Mouse (Mus musculus) forebrain, embryonic 15.5 days (tissue): ENCODE data around the gene Gm9913. TPM values are rescaled to one million over a fixed set of nuclear protein-coding genes. Genes with fewer than 3 reads are reported as not detected.

Experiments used
- ATAC-seq: fragments of 200-750 bp; cut with Nextera tagmentation; replicated peaks from 2 replicates; pipeline ENCODE4 v1.8.0; 2017; ENCODE audit warnings: mild to moderate bottlenecking, moderate TSS enrichment, moderate library complexity
- H3K27ac ChIP-seq: fragments of 300-500 bp; sonication (generic); replicated peaks from 2 replicates; pipeline ENCODE4 v1.5.1; 2015; ENCODE audit warnings: mild to moderate bottlenecking, inconsistent platforms
- H3K27me3 ChIP-seq: fragments of 300-500 bp; sonication (generic); 2 replicates; pipeline ENCODE4 v1.6.1; 2015; ENCODE audit warnings: inconsistent platforms
- H3K36me3 ChIP-seq: fragments of 300-500 bp; sonication (generic); 2 replicates; pipeline ENCODE4 v1.6.1; 2015; ENCODE audit warnings: mild to moderate bottlenecking, inconsistent platforms
- H3K4me1 ChIP-seq: fragments of 300-500 bp; sonication (generic); 2 replicates; pipeline ENCODE4 v1.6.1; 2015; ENCODE audit warnings: inconsistent platforms
- H3K4me2 ChIP-seq: fragments of 300-500 bp; sonication (generic); replicated peaks from 2 replicates; pipeline ENCODE4 v1.6.1; 2015; ENCODE audit warnings: mild to moderate bottlenecking, inconsistent platforms
- H3K4me3 ChIP-seq: fragments of 300-500 bp; sonication (generic); 2 replicates; pipeline ENCODE4 v1.5.1; 2015; ENCODE audit warnings: mild to moderate bottlenecking, inconsistent platforms
- H3K9ac ChIP-seq: fragments of 300-500 bp; sonication (generic); replicated peaks from 2 replicates; pipeline ENCODE4 v1.6.1; 2015; ENCODE audit warnings: mild to moderate bottlenecking, inconsistent platforms
- H3K9me3 ChIP-seq: fragments of 300-500 bp; sonication (generic); 2 replicates; pipeline ENCODE4 v1.6.1; 2016; ENCODE audit warnings: inconsistent platforms
- WGBS: fragments of 180-500 bp; shearing (Covaris S2); methylation state at CpG from one replicate; pipeline ENCODE4 v1.1.7; 2015; ENCODE audit warnings: mixed read lengths; 5-methylcytosine and 5-hydroxymethylcytosine counted together
- polyA plus RNA-seq: library from polyadenylated mRNA; unstranded; fragments of >200 nt; fragmentation: Nextera tagmentation; extraction: Ambion mirVana; gene quantifications from 2 replicates; pipeline ENCODE4 v1.2.1, GENCODE M21; 2015

Gene Gm9913
- polyA plus RNA-seq, 1 experiment from 2014 or later, result 0.09 TPM

DNA sequence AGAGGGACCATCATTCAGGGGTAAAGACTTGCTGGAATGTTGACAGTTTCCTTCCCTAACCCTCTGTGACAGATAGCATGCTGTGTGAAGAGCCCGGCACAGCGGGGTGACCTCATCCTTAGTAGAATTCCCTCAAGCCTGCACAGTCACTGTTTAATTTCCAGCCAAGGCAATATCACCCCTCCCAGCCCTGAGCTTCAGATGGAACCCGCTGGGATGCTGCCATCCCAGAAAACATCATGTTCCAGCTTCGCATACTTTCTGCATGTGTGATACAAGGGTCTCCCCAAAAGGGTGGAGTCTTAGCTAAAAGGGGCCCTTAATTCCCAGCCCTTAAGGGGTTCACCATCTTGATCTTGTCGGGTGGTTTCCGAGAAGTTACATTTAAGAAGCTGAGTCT lies 25.8 kb downstream of the Gm9913 start:
- H3K27me3 ChIP-seq, result no peaks in the 10 kb centered on the region
- WGBS, result 81% methylated on average over 6 of the region's 6 CpGs
- H3K36me3 ChIP-seq, result no peaks in the 10 kb centered on the region
- no peak overlapping the region for H3K4me3 ChIP-seq
- no peak overlapping the region for H3K4me2 ChIP-seq
- ATAC-seq, result no peak
- H3K4me1 ChIP-seq, result no peaks in the 10 kb centered on the region
- no peak overlapping the region for H3K27ac ChIP-seq
- H3K9me3 ChIP-seq, result no peaks in the 10 kb centered on the region
- H3K9ac ChIP-seq, result no peak overlapping the region

DNA sequence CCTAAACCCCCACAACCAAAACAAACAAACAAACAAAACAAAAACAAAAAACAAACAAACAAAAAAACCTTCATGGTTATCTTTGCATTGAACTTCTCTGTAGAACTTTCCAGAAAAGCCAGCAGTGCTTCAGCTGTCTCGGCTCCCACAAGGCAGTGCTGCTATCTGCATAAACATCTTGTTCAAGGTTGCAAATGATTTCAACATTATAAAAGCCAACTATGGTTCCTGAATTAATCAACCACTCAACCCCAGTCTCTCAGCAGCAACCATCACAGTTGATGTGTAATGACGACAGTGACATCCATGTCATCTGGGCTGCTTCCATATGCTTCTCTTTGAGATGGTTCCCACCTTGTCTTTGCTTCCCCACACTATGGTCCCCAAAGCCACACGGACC lies 34.8 kb downstream of the Gm9913 start:
- H3K4me2 ChIP-seq, result no peak overlapping the region
- WGBS, result 86% methylated on average over 3 of the region's 3 CpGs

DNA sequence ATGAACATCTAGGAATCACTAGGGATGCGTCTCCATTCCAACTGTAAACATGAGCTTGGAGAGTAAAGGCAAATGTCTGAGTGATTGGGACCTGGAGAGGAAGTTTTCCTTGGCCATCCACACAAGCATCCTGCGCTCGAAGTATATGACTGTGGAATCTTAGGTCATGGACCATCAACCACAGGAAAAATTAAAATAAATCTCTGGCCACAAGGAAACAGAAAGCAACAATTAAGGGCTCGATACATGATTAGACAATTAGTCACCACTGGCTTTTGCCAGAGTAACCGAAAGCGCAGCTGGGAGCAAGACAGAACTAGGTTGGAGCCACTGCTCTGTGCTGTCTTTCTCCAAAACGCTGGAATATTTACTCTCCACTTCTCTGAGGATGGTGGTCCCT lies 35.7 kb downstream of the Gm9913 start:
- Histone ChIP-seq H3K27ac (no peak overlapping the region), H3K9ac (no peak overlapping the region), H3K27me3 (no peaks in the 10 kb centered on the region), H3K4me1 (no peaks in the 10 kb centered on the region), H3K4me3 (no peak overlapping the region), H3K4me2 (no peak overlapping the region), H3K9me3 (no peaks in the 10 kb centered on the region), H3K36me3 (no peaks in the 10 kb centered on the region)
- no peak for ATAC-seq
- WGBS, result 85% methylated on average over 7 of the region's 7 CpGs

More for the DNA sequence above, 34.8 kb downstream of the Gm9913 start:
- no peaks in the 10 kb centered on the region for H3K27me3 ChIP-seq
- no peak overlapping the region for H3K27ac ChIP-seq
- no peaks in the 10 kb centered on the region for H3K9me3 ChIP-seq
- H3K9ac ChIP-seq, result no peak overlapping the region
- no peaks in the 10 kb centered on the region for H3K4me1 ChIP-seq
- H3K36me3 ChIP-seq, result no peaks in the 10 kb centered on the region
- H3K4me3 ChIP-seq, result no peak overlapping the region
- ATAC-seq, result no peak

DNA sequence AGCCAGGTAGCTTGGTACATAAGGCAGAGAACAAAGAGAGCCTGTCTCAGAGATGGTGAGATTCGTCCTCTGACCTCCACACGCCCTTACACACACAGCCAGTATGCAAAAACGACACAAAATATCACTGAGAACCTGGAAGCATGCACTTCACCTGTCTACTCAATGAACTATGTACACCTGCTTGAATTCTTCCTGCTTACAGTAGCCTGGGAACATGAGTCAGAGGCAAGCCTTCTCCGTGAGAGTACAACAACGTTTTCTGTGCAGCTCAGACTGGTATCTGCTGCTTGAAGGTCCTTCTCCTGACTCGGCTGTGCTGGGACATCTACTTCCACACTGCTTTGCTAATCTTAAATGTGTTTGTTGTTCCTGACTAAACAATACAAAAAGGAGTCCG lies 36.6 kb downstream of the Gm9913 start:
- ATAC-seq, result no peak
- WGBS, result 82% methylated on average over 7 of the region's 7 CpGs
- H3K9ac ChIP-seq, result no peak overlapping the region

DNA sequence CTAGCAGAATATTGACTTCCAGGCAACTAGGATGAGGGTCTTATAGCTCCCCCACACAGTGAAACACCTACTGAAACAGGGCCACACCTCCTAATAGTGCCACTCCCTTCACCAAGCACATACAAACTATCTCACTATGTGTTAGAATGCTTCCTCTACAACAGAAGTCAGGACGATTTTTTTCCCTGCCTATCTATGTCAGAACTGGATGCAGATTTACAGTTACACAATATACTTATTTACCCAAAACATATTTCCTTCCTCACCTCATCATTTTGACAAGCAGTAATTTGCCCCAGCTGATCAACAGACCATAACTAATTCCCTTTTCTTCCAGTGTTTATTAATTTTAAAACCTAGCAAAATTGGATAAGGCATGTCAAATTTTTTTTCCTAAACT lies 38.8 kb downstream of the Gm9913 start:
- no peak overlapping the region for H3K9ac ChIP-seq
- no peaks in the 10 kb centered on the region for H3K9me3 ChIP-seq
- no peaks in the 10 kb centered on the region for H3K27me3 ChIP-seq
- 75% methylated on average over 1 of the region's 1 CpGs for WGBS
- H3K4me3 ChIP-seq, result no peak overlapping the region
- no peak overlapping the region for H3K27ac ChIP-seq
- ATAC-seq, result no peak
- no peaks in the 10 kb centered on the region for H3K36me3 ChIP-seq
- H3K4me2 ChIP-seq, result no peak overlapping the region
- H3K4me1 ChIP-seq, result no peaks in the 10 kb centered on the region

More for the DNA sequence above, 36.6 kb downstream of the Gm9913 start:
- Histone ChIP-seq H3K9me3 (no peaks in the 10 kb centered on the region), H3K4me2 (no peak overlapping the region), H3K4me3 (no peak overlapping the region), H3K27me3 (no peaks in the 10 kb centered on the region), H3K4me1 (no peaks in the 10 kb centered on the region), H3K36me3 (no peaks in the 10 kb centered on the region), H3K27ac (no peak overlapping the region)

DNA sequence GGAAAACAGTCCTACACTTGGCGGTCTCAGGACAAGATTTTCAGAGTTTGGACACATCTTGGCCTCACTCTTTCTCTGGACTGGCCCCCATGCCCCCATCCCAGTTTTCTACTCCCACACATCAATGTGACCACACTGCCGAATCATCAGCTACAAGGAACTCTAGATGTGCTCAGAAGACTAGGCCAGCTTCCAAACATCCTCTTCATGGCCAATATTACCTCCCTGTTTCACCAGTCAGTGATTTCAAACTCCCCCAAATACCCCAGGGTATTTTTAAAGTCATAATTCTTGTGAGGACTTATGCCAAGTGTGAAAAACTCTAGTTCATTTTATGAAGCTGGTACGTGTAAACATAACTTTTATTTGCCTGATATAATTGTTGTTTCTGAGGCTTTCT lies 40.1 kb downstream of the Gm9913 start:
- H3K4me2 ChIP-seq, result no peak overlapping the region
- H3K27me3 ChIP-seq, result no peaks in the 10 kb centered on the region
- no peaks in the 10 kb centered on the region for H3K36me3 ChIP-seq
- H3K27ac ChIP-seq, result no peak overlapping the region
- 91% methylated on average over 3 of the region's 3 CpGs for WGBS
- ATAC-seq, result no peak
- no peaks in the 10 kb centered on the region for H3K9me3 ChIP-seq
- H3K4me3 ChIP-seq, result no peak overlapping the region
- H3K4me1 ChIP-seq, result no peaks in the 10 kb centered on the region
- no peak overlapping the region for H3K9ac ChIP-seq

DNA sequence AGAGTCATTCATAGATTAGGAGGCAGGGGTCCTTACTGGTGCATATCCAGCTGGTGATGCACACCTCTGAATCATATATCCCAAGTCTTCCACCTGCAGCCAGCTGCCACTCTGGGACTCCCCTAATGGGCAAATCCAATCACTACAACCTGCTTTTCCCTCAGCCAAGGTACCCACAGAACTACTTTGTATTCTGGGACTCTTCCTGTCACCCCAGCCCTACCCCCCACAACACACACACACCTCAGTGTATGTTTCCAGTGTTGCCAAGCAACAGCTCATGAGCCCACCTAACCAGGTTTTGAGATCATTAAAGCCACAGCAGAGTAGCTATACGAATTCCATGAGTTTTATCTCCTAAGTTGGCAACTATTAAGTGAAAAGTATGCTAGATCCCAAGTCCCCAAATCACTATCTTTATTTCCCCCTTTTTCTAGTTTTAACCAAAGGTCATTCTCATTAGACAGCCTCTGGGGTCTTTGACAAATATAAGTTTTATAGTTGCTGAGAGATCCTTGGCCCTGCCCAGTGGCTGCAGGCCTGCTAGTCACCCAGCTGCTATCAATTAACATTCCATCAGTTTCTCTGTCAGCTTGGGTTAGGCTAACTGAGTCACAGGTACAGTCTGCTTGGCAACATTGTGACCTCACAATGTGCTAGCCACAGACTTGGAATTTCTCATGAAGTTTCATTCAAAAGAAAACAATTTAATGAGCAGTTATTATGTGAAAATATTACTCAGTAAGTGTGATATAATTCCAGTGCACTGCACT lies 44.1 kb downstream of the Gm9913 start:
- H3K9ac ChIP-seq, result no peak overlapping the region
- H3K9me3 ChIP-seq, result no peaks in the 10 kb centered on the region
- H3K4me3 ChIP-seq, result no peak overlapping the region
- WGBS, result 67% methylated on average over 1 of the region's 1 CpGs
- H3K4me2 ChIP-seq, result no peak overlapping the region
- H3K27ac ChIP-seq, result no peak overlapping the region
- H3K36me3 ChIP-seq, result no peaks in the 10 kb centered on the region
- no peaks in the 10 kb centered on the region for H3K4me1 ChIP-seq
- no peak for ATAC-seq
- no peaks in the 10 kb centered on the region for H3K27me3 ChIP-seq

DNA sequence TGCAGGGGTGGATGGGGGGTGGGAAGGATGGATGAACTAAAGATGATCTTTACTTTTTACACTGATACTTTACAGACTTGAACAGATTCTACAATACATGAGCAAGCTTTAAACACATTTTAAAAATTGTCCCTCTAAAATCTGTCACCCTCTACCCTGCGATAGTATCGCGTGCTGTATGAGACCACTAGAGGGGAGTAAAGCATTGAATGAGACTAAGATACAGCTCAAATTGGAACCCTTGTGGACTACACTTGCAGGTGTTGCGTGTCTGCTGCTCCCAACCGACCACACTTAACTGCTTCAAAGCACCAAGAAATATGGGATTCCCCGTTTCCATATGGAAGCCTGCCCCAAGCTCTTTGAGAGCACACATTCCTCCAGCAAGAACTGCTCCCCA lies 50.9 kb downstream of the Gm9913 start:
- no peak for ATAC-seq
- H3K9me3 ChIP-seq, result no peaks in the 10 kb centered on the region
- WGBS, result 80% methylated on average over 6 of the region's 6 CpGs
- H3K4me1 ChIP-seq, result no peaks in the 10 kb centered on the region
- H3K4me3 ChIP-seq, result no peak overlapping the region
- H3K36me3 ChIP-seq, result no peaks in the 10 kb centered on the region
- H3K27me3 ChIP-seq, result no peaks in the 10 kb centered on the region
- H3K27ac ChIP-seq, result no peak overlapping the region
- no peak overlapping the region for H3K4me2 ChIP-seq
- no peak overlapping the region for H3K9ac ChIP-seq

Other genes starting within 250 kb of the Gm9913 start
- gene Fbn1, start 2.9 kb downstream of the Gm9913 start, polyA plus RNA-seq, result 1.9 and 2.2 TPM in 2 replicates
- 4.4 and 4.5 TPM in 2 replicates for gene Cep152, start 120.0 kb downstream of the Gm9913 start, polyA plus RNA-seq
- gene Eid1, start 168.0 kb downstream of the Gm9913 start, polyA plus RNA-seq, result 314 and 348 TPM in 2 replicates
- gene Shc4, start 219.1 kb downstream of the Gm9913 start, polyA plus RNA-seq, result 1.5 and 1.6 TPM in 2 replicates